Mouse (Mus musculus) midbrain, embryonic 12.5 days (tissue): ENCODE measurements around the gene Maml3. TPM values are rescaled to one million over a fixed set of nuclear protein-coding genes. Genes with fewer than 3 reads are reported as not detected.

Experiments
- ATAC-seq: fragments of 200-750 bp; cut with Nextera tagmentation; 2 replicates; pipeline ENCODE4 v1.8.0; 2017; ENCODE audit warnings: low read depth, moderate TSS enrichment, moderate library complexity; ENCODE audit not compliant: low FRiP score
- H3K27ac ChIP-seq: fragments of 300-500 bp; sonication (generic); replicated peaks from 2 replicates; pipeline ENCODE4 v1.5.1; 2016; ENCODE audit warnings: mild to moderate bottlenecking
- H3K27me3 ChIP-seq: fragments of 300-500 bp; sonication (generic); 2 replicates; pipeline ENCODE4 v1.6.1; 2016; ENCODE audit warnings: mild to moderate bottlenecking
- H3K36me3 ChIP-seq: fragments of 300-500 bp; sonication (generic); 2 replicates; pipeline ENCODE4 v1.6.1; 2016
- H3K4me1 ChIP-seq: fragments of 300-500 bp; sonication (generic); 2 replicates; pipeline ENCODE4 v1.6.1; 2016
- H3K4me2 ChIP-seq: fragments of 300-500 bp; sonication (generic); replicated peaks from 2 replicates; pipeline ENCODE4 v1.6.1; 2016; ENCODE audit warnings: mild to moderate bottlenecking, moderate library complexity
- H3K4me3 ChIP-seq: fragments of 300-500 bp; sonication (generic); 2 replicates; pipeline ENCODE4 v1.5.1; 2016; ENCODE audit warnings: mild to moderate bottlenecking
- H3K9ac ChIP-seq: fragments of 300-500 bp; sonication (generic); replicated peaks from 2 replicates; pipeline ENCODE4 v1.6.1; 2016; ENCODE audit warnings: mild to moderate bottlenecking, moderate library complexity
- H3K9me3 ChIP-seq: fragments of 300-500 bp; sonication (generic); 2 replicates; pipeline ENCODE4 v1.6.1; 2016; ENCODE audit warnings: mild to moderate bottlenecking
- WGBS: fragments of 180-500 bp; shearing (Covaris S2); methylation state at CpG from one replicate; pipeline ENCODE4 v1.1.7; 2016; 5-methylcytosine and 5-hydroxymethylcytosine counted together
- polyA plus RNA-seq: library from polyadenylated mRNA; unstranded; fragments of >200 nt; fragmentation: Nextera tagmentation; extraction: Ambion mirVana; gene quantifications from 2 replicates; pipeline ENCODE4 v1.2.1, GENCODE M21; 2016

Maml3 gene
- polyA plus RNA-seq, 1 experiment from 2014 or later = 8.2 TPM

- peaks cover 13% of the 10 kb centered on the region for H3K4me1 ChIP-seq
- H3K4me2 ChIP-seq = no peak overlapping the region
- 0 out of 2 replicates have a peak, but pooled peaks cover 4% of the 10 kb centered on the region for H3K27me3 ChIP-seq
- no peak for ATAC-seq
- H3K4me3 ChIP-seq = no peak overlapping the region
- 79% methylated on average over 8 of the region's 8 CpGs for WGBS
- H3K36me3 ChIP-seq = no peaks in the 10 kb centered on the region
- no peak overlapping the region for H3K9ac ChIP-seq
- H3K27ac ChIP-seq = no peak overlapping the region
- no peaks in the 10 kb centered on the region for H3K9me3 ChIP-seq
Observed at GRCm38 (mm10) chr3:51649426-51649825, 455.4 kb downstream of the Maml3 start.

GRCm38 (mm10) chr3:51648037-51648664 lies 456.7 kb downstream of the Maml3 start:
- H3K4me2 ChIP-seq = peak overlapping the region; percentile 39
- 38% methylated on average over 15 of the region's 15 CpGs for WGBS
- H3K9me3 ChIP-seq = no peaks in the 10 kb centered on the region
- peak; percentile 27; the same call in 1 of the 2 replicates for ATAC-seq
- no peaks in the 10 kb centered on the region for H3K36me3 ChIP-seq
- H3K4me1 ChIP-seq = peaks cover 13% of the 10 kb centered on the region
- H3K9ac ChIP-seq = no peak overlapping the region
- no peaks in the 10 kb centered on the region for H3K27me3 ChIP-seq
- H3K4me3 ChIP-seq = no peak overlapping the region
- H3K27ac ChIP-seq = no peak overlapping the region

GRCm38 (mm10) chr3:51647356-51647755 lies 457.5 kb downstream of the Maml3 start:
- no peak for ATAC-seq

GRCm38 (mm10) chr3:51646301-51646700 lies 458.6 kb downstream of the Maml3 start:
- no peaks in the 10 kb centered on the region for H3K9me3 ChIP-seq
- H3K9ac ChIP-seq = no peak overlapping the region
- H3K27me3 ChIP-seq = no peaks in the 10 kb centered on the region
- WGBS = 78% methylated on average over 10 of the region's 10 CpGs
- peaks cover 4% of the 10 kb centered on the region; the same call in 1 of the 2 replicates for H3K4me1 ChIP-seq
- no peak overlapping the region for H3K27ac ChIP-seq
- no peak for ATAC-seq
- H3K36me3 ChIP-seq = no peaks in the 10 kb centered on the region
- H3K4me3 ChIP-seq = no peak overlapping the region
- H3K4me2 ChIP-seq = no peak overlapping the region

More at GRCm38 (mm10) chr3:51647356-51647755, 457.5 kb downstream of the Maml3 start:
- H3K27me3 ChIP-seq = no peaks in the 10 kb centered on the region
- no peak overlapping the region for H3K4me3 ChIP-seq
- H3K9ac ChIP-seq = no peak overlapping the region
- peaks cover 5% of the 10 kb centered on the region for H3K4me1 ChIP-seq
- no peaks in the 10 kb centered on the region for H3K9me3 ChIP-seq
- WGBS = 87% methylated on average over 4 of the region's 4 CpGs
- H3K27ac ChIP-seq = no peak overlapping the region
- H3K36me3 ChIP-seq = no peaks in the 10 kb centered on the region
- no peak overlapping the region for H3K4me2 ChIP-seq

GRCm38 (mm10) chr3:51645484-51645883 lies 459.4 kb downstream of the Maml3 start:
- no peak for ATAC-seq
- 87% methylated on average over 6 of the region's 6 CpGs for WGBS

GRCm38 (mm10) chr3:51638260-51638659 lies 466.6 kb downstream of the Maml3 start:
- ATAC-seq = no peak
- no peak overlapping the region for H3K4me3 ChIP-seq
- 0 out of 2 replicates have a peak, but pooled peaks cover 4% of the 10 kb centered on the region for H3K9me3 ChIP-seq
- no peak overlapping the region for H3K4me2 ChIP-seq
- WGBS = 96% methylated on average over 6 of the region's 6 CpGs
- no peaks in the 10 kb centered on the region for H3K27me3 ChIP-seq
- H3K27ac ChIP-seq = no peak overlapping the region
- no peaks in the 10 kb centered on the region for H3K36me3 ChIP-seq
- H3K9ac ChIP-seq = no peak overlapping the region
- no peaks in the 10 kb centered on the region for H3K4me1 ChIP-seq

More at GRCm38 (mm10) chr3:51645484-51645883, 459.4 kb downstream of the Maml3 start:
- Histone ChIP-seq H3K27me3 (no peaks in the 10 kb centered on the region), H3K27ac (no peak overlapping the region), H3K4me2 (no peak overlapping the region), H3K9me3 (no peaks in the 10 kb centered on the region), H3K4me1 (peaks cover 4% of the 10 kb centered on the region; the same call in 1 of the 2 replicates), H3K4me3 (no peak overlapping the region), H3K9ac (no peak overlapping the region), H3K36me3 (no peaks in the 10 kb centered on the region)

- H3K27me3 ChIP-seq = no peaks in the 10 kb centered on the region
- ATAC-seq = no peak
- H3K27ac ChIP-seq = no peak overlapping the region
- H3K4me3 ChIP-seq = no peak overlapping the region
- no peaks in the 10 kb centered on the region for H3K4me1 ChIP-seq
- no peak overlapping the region for H3K4me2 ChIP-seq
- no peak overlapping the region for H3K9ac ChIP-seq
- H3K36me3 ChIP-seq = no peaks in the 10 kb centered on the region
- H3K9me3 ChIP-seq = 0 out of 2 replicates have a peak, but pooled peaks cover 4% of the 10 kb centered on the region
- 95% methylated on average over 6 of the region's 6 CpGs for WGBS
Observed at GRCm38 (mm10) chr3:51637326-51637725, 467.6 kb downstream of the Maml3 start.

GRCm38 (mm10) chr3:51636700-51637099 lies 468.2 kb downstream of the Maml3 start:
- H3K9ac ChIP-seq = no peak overlapping the region
- no peak for ATAC-seq
- no peaks in the 10 kb centered on the region for H3K27me3 ChIP-seq
- H3K4me1 ChIP-seq = no peaks in the 10 kb centered on the region
- 0 out of 2 replicates have a peak, but pooled peaks cover 4% of the 10 kb centered on the region for H3K9me3 ChIP-seq
- H3K4me3 ChIP-seq = no peak overlapping the region
- H3K27ac ChIP-seq = no peak overlapping the region
- H3K36me3 ChIP-seq = no peaks in the 10 kb centered on the region
- 95% methylated on average over 20 of the region's 20 CpGs for WGBS
- no peak overlapping the region for H3K4me2 ChIP-seq

- Histone ChIP-seq H3K27ac (no peak overlapping the region), H3K4me2 (no peak overlapping the region), H3K9me3 (0 out of 2 replicates have a peak, but pooled peaks cover 4% of the 10 kb centered on the region), H3K27me3 (no peaks in the 10 kb centered on the region), H3K4me1 (no peaks in the 10 kb centered on the region), H3K4me3 (no peak overlapping the region), H3K9ac (no peak overlapping the region), H3K36me3 (no peaks in the 10 kb centered on the region)
- WGBS = 84% methylated on average over 2 of the region's 2 CpGs
- no peak for ATAC-seq
Observed at GRCm38 (mm10) chr3:51635960-51636359, 468.9 kb downstream of the Maml3 start.

Other genes starting within 250 kb of the Maml3 start
- 3.6 TPM in 2 replicates for gene Foxo1, start 163.3 kb upstream of the Maml3 start, polyA plus RNA-seq